Mouse (Mus musculus): ENCODE data around the gene Aptx.

The Aptx gene

GRCm38 (mm10) chr4:40666237-40667012 lies 36.6 kb downstream of the Aptx start:
- no peak for DNase-seq

- DNase-seq: no peak
These were observed 51.9 kb downstream of the Aptx start for GRCm38 (mm10) chr4:40651055-40651454.

GRCm38 (mm10) chr4:40649111-40649510 lies 53.9 kb downstream of the Aptx start:
- DNase-seq: no peak

- DNase-seq: no peak
These were observed 59.4 kb downstream of the Aptx start for GRCm38 (mm10) chr4:40643567-40643966.

- no peak for DNase-seq
These were observed 62.0 kb downstream of the Aptx start for GRCm38 (mm10) chr4:40640991-40641390.
